Mouse (Mus musculus): Measurements from ENCODE around the gene Edil3. TPM values are rescaled to one million over a fixed set of nuclear protein-coding genes. Genes with fewer than 3 reads are reported as not detected.
"Not testable (repeated sequence)": the region's sequence is repeated elsewhere in the genome, so short reads cannot be mapped to it uniquely, and the experiment has no call there.

Gene Edil3
- polyA plus RNA-seq, 1 experiment from 2014 or later: 1.1 TPM

DNA sequence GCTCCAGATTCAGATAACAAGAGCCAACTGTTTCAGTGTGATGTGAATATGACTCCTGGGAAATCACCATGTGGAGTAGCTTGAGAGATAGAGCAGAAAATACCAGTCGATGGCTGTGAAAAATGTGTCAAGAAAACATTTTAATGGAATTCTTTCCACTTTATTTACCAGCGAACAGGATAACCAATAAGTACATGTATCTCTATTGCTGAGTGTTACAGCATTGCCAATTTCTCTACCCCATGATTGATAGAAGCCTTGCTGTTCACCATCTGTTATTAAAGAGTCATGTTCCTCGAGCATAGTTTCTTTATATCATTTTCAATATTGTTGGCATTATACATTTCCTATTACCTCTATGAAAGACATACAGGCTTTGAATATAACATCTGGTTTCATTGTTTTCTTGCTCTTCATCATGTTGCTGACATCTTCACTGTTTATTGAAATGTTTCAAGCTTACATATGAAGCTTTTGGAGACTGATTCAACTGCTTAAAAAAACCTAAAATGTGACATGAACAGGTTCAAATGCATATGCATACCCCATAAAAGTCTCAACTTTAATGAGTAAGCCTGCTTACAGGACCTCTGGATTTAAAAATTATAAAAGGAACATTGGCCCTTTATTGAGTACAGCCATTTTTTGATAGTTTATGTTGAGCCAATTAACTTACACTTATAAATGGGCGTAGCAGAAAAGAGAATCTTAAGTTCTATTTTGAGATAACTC is 186.6 kb downstream of the Edil3 start:
- no peak overlapping the region for H3K27ac ChIP-seq (replicated peaks)
- ATAC-seq (ENCODE audit: low FRiP score, low TSS enrichment): no peak
- H3K4me3 ChIP-seq (ENCODE audit: low read depth, low read length): no peak overlapping the region
- H3K27me3 ChIP-seq (ENCODE audit: control insufficient read depth, insufficient read depth, low read length): no peaks in the 10 kb centered on the region
- H3K36me3 ChIP-seq (ENCODE audit: control insufficient read depth, insufficient read depth, low read length): no peaks in the 10 kb centered on the region
- no peak for TF ChIP-seq EP300 (optimal IDR thresholded peaks at IDR 0.05)
- no peak for TF ChIP-seq CTCF (IDR thresholded peaks at IDR 0.05; ENCODE audit: low read depth)
- 81% methylated on average over 4 of the region's 4 CpGs for WGBS
- H3K9ac ChIP-seq (ENCODE audit: low read length): no peak overlapping the region
- no peaks in the 10 kb centered on the region for H3K9me3 ChIP-seq (ENCODE audit: control insufficient read depth, low read length)
- H3K4me1 ChIP-seq (replicated peaks; ENCODE audit: control insufficient read depth, insufficient read depth): no peaks in the 10 kb centered on the region
- no peak for DNase-seq (ENCODE audit: low spot score)
- H3K4me2 ChIP-seq (replicated peaks; ENCODE audit: low read depth): no peak overlapping the region

DNA sequence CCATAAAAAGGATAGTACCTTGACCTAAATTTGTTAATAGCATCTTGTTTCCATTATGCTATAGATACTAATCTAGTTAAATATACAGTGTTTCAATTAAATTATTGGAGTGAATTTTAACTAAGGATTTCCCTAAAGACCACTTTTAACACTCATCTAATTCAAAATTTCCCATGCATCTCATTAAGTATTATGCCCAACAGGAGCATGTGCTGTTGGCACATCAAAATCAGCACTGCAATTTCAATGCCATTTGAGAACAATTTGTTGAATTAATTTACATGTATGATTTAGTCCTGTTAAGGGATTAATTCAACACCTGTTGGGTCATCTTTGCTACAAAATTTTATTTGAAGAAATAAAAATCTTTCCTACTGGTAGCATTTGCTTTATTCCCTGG is 191.2 kb downstream of the Edil3 start:
- Histone ChIP-seq H3K9me3 (ENCODE audit: control insufficient read depth, low read length) (no peaks in the 10 kb centered on the region), H3K27me3 (ENCODE audit: control insufficient read depth, insufficient read depth, low read length) (no peaks in the 10 kb centered on the region), H3K4me3 (ENCODE audit: low read depth, low read length) (no peak overlapping the region), H3K36me3 (ENCODE audit: control insufficient read depth, insufficient read depth, low read length) (no peaks in the 10 kb centered on the region), H3K4me1 (replicated peaks; ENCODE audit: control insufficient read depth, insufficient read depth) (no peaks in the 10 kb centered on the region), H3K27ac (replicated peaks) (no peak overlapping the region), H3K4me2 (replicated peaks; ENCODE audit: low read depth) (no peak overlapping the region), H3K9ac (ENCODE audit: low read length) (no peak overlapping the region)
- no peak for ATAC-seq (ENCODE audit: low FRiP score, low TSS enrichment)
- DNase-seq (ENCODE audit: low spot score): no peak
- TF ChIP-seq EP300 (optimal IDR thresholded peaks at IDR 0.05): no peak
- TF ChIP-seq CTCF (IDR thresholded peaks at IDR 0.05; ENCODE audit: low read depth): no peak

DNA sequence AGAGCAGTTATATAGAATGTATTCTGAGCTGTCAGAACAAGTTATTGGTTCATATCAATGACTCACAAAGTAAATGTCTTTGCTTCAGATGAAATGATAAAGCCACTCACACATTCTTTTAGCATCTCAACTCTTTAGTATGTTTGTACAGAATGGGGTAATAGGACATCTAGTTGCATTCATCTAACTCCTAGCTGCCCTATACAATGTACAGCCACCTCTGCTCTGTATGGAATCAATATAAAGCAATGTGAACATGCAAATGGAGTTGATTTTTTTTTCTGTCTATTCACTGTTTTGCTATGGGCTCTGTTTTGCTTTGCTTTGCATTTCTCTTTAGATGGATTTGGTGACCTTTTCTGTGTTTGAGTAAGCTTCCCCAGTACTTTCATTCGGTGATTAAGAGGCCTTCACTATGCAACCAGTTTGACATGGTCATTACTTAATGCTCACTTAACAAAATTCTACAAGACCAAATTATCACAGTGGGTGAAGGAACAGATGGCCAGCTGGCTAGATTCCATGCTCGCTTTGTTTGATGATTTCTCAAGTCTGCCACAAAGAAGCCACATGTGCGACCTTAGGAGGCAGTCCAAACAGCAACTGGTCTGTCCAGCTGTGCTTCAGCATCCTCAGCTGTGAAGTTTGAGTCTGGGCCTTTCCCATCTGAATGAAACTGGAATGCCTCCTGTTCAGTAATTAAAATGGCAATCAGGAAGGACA is 208.7 kb downstream of the Edil3 start:
- H3K27ac ChIP-seq (replicated peaks): no peak overlapping the region
- H3K4me2 ChIP-seq (replicated peaks; ENCODE audit: low read depth): no peak overlapping the region
- H3K9me3 ChIP-seq (ENCODE audit: control insufficient read depth, low read length): no peaks in the 10 kb centered on the region
- 16% methylated on average over 3 of the region's 3 CpGs for WGBS
- DNase-seq (ENCODE audit: low spot score) (no peak), ATAC-seq (ENCODE audit: low FRiP score, low TSS enrichment) (no peak)
- no peak overlapping the region for H3K9ac ChIP-seq (ENCODE audit: low read length)
- no peaks in the 10 kb centered on the region for H3K36me3 ChIP-seq (ENCODE audit: control insufficient read depth, insufficient read depth, low read length)
- no peak for TF ChIP-seq EP300 (optimal IDR thresholded peaks at IDR 0.05)
- TF ChIP-seq CTCF (IDR thresholded peaks at IDR 0.05; ENCODE audit: low read depth): no peak
- H3K4me1 ChIP-seq (replicated peaks; ENCODE audit: control insufficient read depth, insufficient read depth): no peaks in the 10 kb centered on the region
- no peaks in the 10 kb centered on the region for H3K27me3 ChIP-seq (ENCODE audit: control insufficient read depth, insufficient read depth, low read length)
- H3K4me3 ChIP-seq (ENCODE audit: low read depth, low read length): no peak overlapping the region

DNA sequence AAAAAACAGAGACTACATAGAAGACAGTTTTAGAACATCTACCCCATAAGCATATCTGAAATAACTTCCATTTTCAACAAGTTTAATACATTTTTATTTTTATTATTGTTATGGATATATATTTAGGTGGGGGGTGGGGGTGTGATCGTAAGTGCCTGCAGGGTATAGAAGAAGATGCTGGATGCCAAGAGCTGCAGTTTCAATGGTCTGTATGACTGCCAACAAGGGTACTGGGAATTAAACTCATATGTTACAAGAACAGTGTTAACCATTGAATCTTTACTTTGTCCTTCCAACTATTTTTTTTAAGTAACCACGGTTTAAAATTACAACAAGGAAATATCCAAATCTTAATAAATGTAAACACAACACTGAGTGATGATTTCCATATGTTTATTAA is 214.4 kb downstream of the Edil3 start:
- H3K4me1 ChIP-seq (replicated peaks; ENCODE audit: control insufficient read depth, insufficient read depth): no peaks in the 10 kb centered on the region
- no peaks in the 10 kb centered on the region for H3K36me3 ChIP-seq (ENCODE audit: control insufficient read depth, insufficient read depth, low read length)
- H3K9me3 ChIP-seq (ENCODE audit: control insufficient read depth, low read length): no peaks in the 10 kb centered on the region
- no peak overlapping the region for H3K9ac ChIP-seq (ENCODE audit: low read length)
- DNase-seq (ENCODE audit: low spot score): no peak
- no peaks in the 10 kb centered on the region for H3K27me3 ChIP-seq (ENCODE audit: control insufficient read depth, insufficient read depth, low read length)
- WGBS: 43% methylated on average over 2 of the region's 2 CpGs
- TF ChIP-seq CTCF (IDR thresholded peaks at IDR 0.05; ENCODE audit: low read depth) (no peak), EP300 (optimal IDR thresholded peaks at IDR 0.05) (no peak)
- H3K4me3 ChIP-seq (ENCODE audit: low read depth, low read length): no peak overlapping the region
- H3K4me2 ChIP-seq (replicated peaks; ENCODE audit: low read depth): no peak overlapping the region
- no peak for ATAC-seq (ENCODE audit: low FRiP score, low TSS enrichment)
- H3K27ac ChIP-seq (replicated peaks): no peak overlapping the region

DNA sequence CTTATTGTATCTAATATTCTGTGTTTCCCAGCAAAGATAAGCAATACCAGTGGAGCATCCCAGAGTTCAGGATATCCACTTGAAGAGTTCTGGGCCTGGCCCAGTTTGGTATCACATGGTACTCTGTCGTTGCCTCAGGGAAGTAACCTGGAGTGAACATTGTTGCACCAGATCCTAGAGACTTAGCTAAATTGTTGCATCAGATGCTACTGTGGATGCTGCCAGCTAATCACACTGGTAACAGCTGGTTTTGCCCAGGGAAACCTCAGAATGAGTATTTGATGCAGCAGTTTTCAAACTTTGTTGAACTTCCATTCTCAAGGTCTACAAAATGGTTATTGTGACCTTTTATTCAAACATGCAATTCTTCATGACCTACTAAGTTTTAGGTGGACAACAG is 220.2 kb downstream of the Edil3 start:
- no peaks in the 10 kb centered on the region for H3K36me3 ChIP-seq (ENCODE audit: control insufficient read depth, insufficient read depth, low read length)
- ATAC-seq (ENCODE audit: low FRiP score, low TSS enrichment): no peak
- TF ChIP-seq EP300 (optimal IDR thresholded peaks at IDR 0.05) (no peak), CTCF (IDR thresholded peaks at IDR 0.05; ENCODE audit: low read depth) (no peak)
- no peak overlapping the region for H3K9ac ChIP-seq (ENCODE audit: low read length)
- 83% methylated on average over 1 of the region's 1 CpGs for WGBS
- no peaks in the 10 kb centered on the region for H3K9me3 ChIP-seq (ENCODE audit: control insufficient read depth, low read length)
- H3K4me3 ChIP-seq (ENCODE audit: low read depth, low read length): no peak overlapping the region
- DNase-seq (ENCODE audit: low spot score): no peak
- H3K4me1 ChIP-seq (replicated peaks; ENCODE audit: control insufficient read depth, insufficient read depth): no peaks in the 10 kb centered on the region
- no peak overlapping the region for H3K27ac ChIP-seq (replicated peaks)
- H3K4me2 ChIP-seq (replicated peaks; ENCODE audit: low read depth): no peak overlapping the region
- H3K27me3 ChIP-seq (ENCODE audit: control insufficient read depth, insufficient read depth, low read length): no peaks in the 10 kb centered on the region

DNA sequence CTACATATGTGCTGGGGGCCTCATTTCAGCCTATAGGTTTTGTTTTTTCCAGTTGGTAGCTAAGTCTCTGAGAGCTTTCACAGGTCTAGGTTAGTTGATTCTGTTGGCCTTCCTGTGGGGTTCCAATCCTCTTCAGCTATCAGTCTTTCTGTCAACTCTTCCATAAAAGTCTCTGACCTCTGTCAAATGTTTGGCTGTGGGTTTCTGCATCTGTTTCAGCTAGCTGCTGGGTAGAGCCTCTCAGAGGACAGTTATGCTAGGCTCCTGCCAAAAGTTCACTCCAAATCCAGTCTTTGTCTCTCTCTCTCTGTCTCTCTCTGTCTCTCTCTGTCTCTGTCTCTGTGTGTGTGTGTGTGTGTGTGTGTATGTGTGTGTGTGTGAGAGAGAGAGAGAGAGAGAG is 248.9 kb downstream of the Edil3 start:
- not testable (repeated sequence) for H3K27me3 ChIP-seq (ENCODE audit: control insufficient read depth, insufficient read depth, low read length); H3K4me3 ChIP-seq (ENCODE audit: low read depth, low read length); DNase-seq (ENCODE audit: low spot score); H3K27ac ChIP-seq (replicated peaks); H3K9me3 ChIP-seq (ENCODE audit: control insufficient read depth, low read length); H3K36me3 ChIP-seq (ENCODE audit: control insufficient read depth, insufficient read depth, low read length); H3K9ac ChIP-seq (ENCODE audit: low read length); H3K4me2 ChIP-seq (replicated peaks; ENCODE audit: low read depth); H3K4me1 ChIP-seq (replicated peaks; ENCODE audit: control insufficient read depth, insufficient read depth); ATAC-seq (ENCODE audit: low FRiP score, low TSS enrichment)
